Mouse (Mus musculus): Measurements from ENCODE around the gene Slc35e3.
"Not testable (repeated sequence)": the region's sequence is repeated elsewhere in the genome, so short reads cannot be mapped to it uniquely, and the experiment has no call there.

Slc35e3 gene

GRCm38 (mm10) chr10:117732184-117732583 is 14.0 kb downstream of the Slc35e3 start:
- no peak for DNase-seq

GRCm38 (mm10) chr10:117731244-117732101 is 14.7 kb downstream of the Slc35e3 start:
- peak; percentile 80 for DNase-seq

GRCm38 (mm10) chr10:117730637-117731203 is 15.4 kb downstream of the Slc35e3 start:
- DNase-seq, result no peak

GRCm38 (mm10) chr10:117730140-117730539 is 16.0 kb downstream of the Slc35e3 start:
- DNase-seq, result no peak

- DNase-seq, result no peak
These were observed 16.9 kb downstream of the Slc35e3 start for GRCm38 (mm10) chr10:117729139-117729814.

GRCm38 (mm10) chr10:117728574-117728973 is 17.6 kb downstream of the Slc35e3 start:
- no peak for DNase-seq

- DNase-seq, result no peak
These were observed 18.6 kb downstream of the Slc35e3 start for GRCm38 (mm10) chr10:117727518-117728110.

GRCm38 (mm10) chr10:117726888-117727385 is 19.2 kb downstream of the Slc35e3 start:
- DNase-seq, result no peak

GRCm38 (mm10) chr10:117726350-117726749 is 19.8 kb downstream of the Slc35e3 start:
- no peak for DNase-seq

- DNase-seq, result no peak
These were observed 20.5 kb downstream of the Slc35e3 start for GRCm38 (mm10) chr10:117725671-117726070.

- no peak for DNase-seq
These were observed 21.3 kb downstream of the Slc35e3 start for GRCm38 (mm10) chr10:117724804-117725361.

GRCm38 (mm10) chr10:117724136-117724718 is 21.9 kb downstream of the Slc35e3 start:
- DNase-seq, result no peak

GRCm38 (mm10) chr10:117718161-117719119 is 27.7 kb downstream of the Slc35e3 start:
- DNase-seq, result peak; percentile 89

- peak; percentile 68 for DNase-seq
These were observed 28.6 kb downstream of the Slc35e3 start for GRCm38 (mm10) chr10:117717583-117717982.

- no peak for DNase-seq
These were observed 29.5 kb downstream of the Slc35e3 start for GRCm38 (mm10) chr10:117716686-117717085.

GRCm38 (mm10) chr10:117715654-117716053 is 30.5 kb downstream of the Slc35e3 start:
- not testable (repeated sequence) for DNase-seq

- no peak for DNase-seq
These were observed 31.2 kb downstream of the Slc35e3 start for GRCm38 (mm10) chr10:117714928-117715500.

GRCm38 (mm10) chr10:117714048-117714545 is 32.1 kb downstream of the Slc35e3 start:
- no peak for DNase-seq

GRCm38 (mm10) chr10:117713466-117713865 is 32.7 kb downstream of the Slc35e3 start:
- DNase-seq, result no peak

- no peak for DNase-seq
These were observed 33.3 kb downstream of the Slc35e3 start for GRCm38 (mm10) chr10:117712871-117713270.

All from kidney, adult 18-20 months (tissue).